Mouse (Mus musculus) midbrain, embryonic 14.5 days (tissue): ENCODE data around the gene Gm17651. TPM values are rescaled to one million over a fixed set of nuclear protein-coding genes. Genes with fewer than 3 reads are reported as not detected.

ENCODE experiments used
- ATAC-seq: fragments of 200-750 bp; cut with Nextera tagmentation; 2 replicates; pipeline ENCODE4 v1.8.0; 2017; ENCODE audit warnings: moderate number of reproducible peaks, moderate library complexity; ENCODE audit not compliant: low FRiP score, low TSS enrichment
- DNase-seq: peaks from one replicate; pipeline ENCODE4 v3.0.0-alpha.2; 2015
- H3K27ac ChIP-seq: fragments of 300-500 bp; sonication (generic); replicated peaks from 2 replicates; pipeline ENCODE4 v1.5.1; 2014; ENCODE audit warnings: mild to moderate bottlenecking, low read depth, low read length, moderate library complexity
- H3K27me3 ChIP-seq: fragments of 300-500 bp; sonication (generic); 2 replicates; pipeline ENCODE4 v1.6.1; 2014; ENCODE audit warnings: low read length, control low read depth, mixed read lengths; ENCODE audit not compliant: control insufficient read depth, insufficient read depth
- H3K36me3 ChIP-seq: fragments of 300-500 bp; sonication (generic); 2 replicates; pipeline ENCODE4 v1.6.1; 2014; ENCODE audit warnings: low read length, control low read depth; ENCODE audit not compliant: control insufficient read depth, insufficient read depth
- H3K4me1 ChIP-seq: fragments of 300-500 bp; sonication (generic); 2 replicates; pipeline ENCODE4 v1.6.1; 2014; ENCODE audit warnings: mild to moderate bottlenecking, antibody characterized with exemption, low read length, control low read depth; ENCODE audit not compliant: control insufficient read depth, insufficient read depth
- H3K4me2 ChIP-seq: fragments of 300-500 bp; sonication (generic); 2 replicates; pipeline ENCODE4 v1.6.1; 2014; ENCODE audit warnings: mild to moderate bottlenecking, low read length, moderate library complexity
- H3K4me3 ChIP-seq: fragments of 300-500 bp; sonication (generic); replicated peaks from 2 replicates; pipeline ENCODE4 v1.5.1; 2014; ENCODE audit warnings: low read depth, low read length
- H3K9ac ChIP-seq: fragments of 300-500 bp; sonication (generic); replicated peaks from 2 replicates; pipeline ENCODE4 v1.6.1; 2014; ENCODE audit warnings: mild to moderate bottlenecking, low read length, moderate library complexity
- H3K9me3 ChIP-seq: fragments of 300-500 bp; sonication (generic); 2 replicates; pipeline ENCODE4 v1.6.1; 2016; ENCODE audit warnings: low read length, control low read depth, mixed read lengths; ENCODE audit not compliant: control insufficient read depth
- WGBS: fragments of 180-500 bp; shearing (Covaris S2); extraction: QIAGEN DNeasy Blood & Tissue Kit; methylation state at CpG from one replicate; pipeline ENCODE4 v1.1.7; 2014; 5-methylcytosine and 5-hydroxymethylcytosine counted together
- polyA plus RNA-seq: library from polyadenylated mRNA; unstranded; fragments of >200 nt; fragmentation: Nextera tagmentation; extraction: Ambion mirVana; gene quantifications from 2 replicates; pipeline ENCODE4 v1.2.1, GENCODE M21; 2014

Gm17651 gene
- polyA plus RNA-seq, 1 experiment from 2014 or later = not detected

GRCm38 (mm10) chr3:97699061-97699460 is 24.6 kb upstream of the Gm17651 start:
- H3K4me1 ChIP-seq = no peaks in the 10 kb centered on the region
- ATAC-seq = no peak
- no peak overlapping the region for H3K4me2 ChIP-seq
- H3K9ac ChIP-seq = no peak overlapping the region
- no peaks in the 10 kb centered on the region for H3K9me3 ChIP-seq
- H3K4me3 ChIP-seq = no peak overlapping the region
- H3K27ac ChIP-seq = no peak overlapping the region
- WGBS = 83% methylated on average over 3 of the region's 3 CpGs
- DNase-seq = no peak
- no peaks in the 10 kb centered on the region for H3K27me3 ChIP-seq
- peaks cover 10% of the 10 kb centered on the region for H3K36me3 ChIP-seq

GRCm38 (mm10) chr3:97697291-97697690 is 22.8 kb upstream of the Gm17651 start:
- WGBS = 83% methylated on average over 9 of the region's 9 CpGs
- H3K4me2 ChIP-seq = no peak overlapping the region
- DNase-seq (no peak), ATAC-seq (no peak)
- no peaks in the 10 kb centered on the region for H3K9me3 ChIP-seq
- peaks cover 16% of the 10 kb centered on the region for H3K36me3 ChIP-seq
- no peak overlapping the region for H3K4me3 ChIP-seq
- no peak overlapping the region for H3K27ac ChIP-seq
- H3K9ac ChIP-seq = no peak overlapping the region
- H3K4me1 ChIP-seq = no peaks in the 10 kb centered on the region
- no peaks in the 10 kb centered on the region for H3K27me3 ChIP-seq

- DNase-seq (no peak), ATAC-seq (no peak)
- Histone ChIP-seq H3K36me3 (peaks cover 16% of the 10 kb centered on the region), H3K27ac (no peak overlapping the region), H3K9me3 (no peaks in the 10 kb centered on the region), H3K4me3 (no peak overlapping the region), H3K4me2 (no peak overlapping the region), H3K4me1 (no peaks in the 10 kb centered on the region), H3K9ac (no peak overlapping the region), H3K27me3 (no peaks in the 10 kb centered on the region)
- WGBS = 84% methylated on average over 9 of the region's 9 CpGs
Measured at GRCm38 (mm10) chr3:97696866-97697265, 22.4 kb upstream of the Gm17651 start.

GRCm38 (mm10) chr3:97693806-97694205 is 19.3 kb upstream of the Gm17651 start:
- no peak overlapping the region for H3K4me2 ChIP-seq
- no peak overlapping the region for H3K4me3 ChIP-seq
- 90% methylated on average over 6 of the region's 6 CpGs for WGBS
- H3K27me3 ChIP-seq = no peaks in the 10 kb centered on the region
- no peaks in the 10 kb centered on the region for H3K9me3 ChIP-seq
- DNase-seq = no peak
- no peak overlapping the region for H3K27ac ChIP-seq
- no peak overlapping the region for H3K9ac ChIP-seq
- H3K36me3 ChIP-seq = 0 out of 2 replicates have a peak, but pooled peaks cover 25% of the 10 kb centered on the region
- no peak for ATAC-seq
- H3K4me1 ChIP-seq = no peaks in the 10 kb centered on the region

GRCm38 (mm10) chr3:97691443-97692017 is 17.0 kb upstream of the Gm17651 start:
- no peak overlapping the region for H3K4me3 ChIP-seq
- H3K27ac ChIP-seq = no peak overlapping the region; the same call in 1 of the 2 replicates
- H3K9ac ChIP-seq = no peak overlapping the region
- DNase-seq (no peak), ATAC-seq (no peak)
- no peak overlapping the region for H3K4me2 ChIP-seq
- no peaks in the 10 kb centered on the region for H3K4me1 ChIP-seq
- WGBS = 61% methylated on average over 12 of the region's 12 CpGs
- no peaks in the 10 kb centered on the region for H3K9me3 ChIP-seq
- H3K36me3 ChIP-seq = 0 out of 2 replicates have a peak, but pooled peaks cover 25% of the 10 kb centered on the region
- H3K27me3 ChIP-seq = no peaks in the 10 kb centered on the region

- Histone ChIP-seq H3K4me1 (no peaks in the 10 kb centered on the region), H3K9me3 (no peaks in the 10 kb centered on the region), H3K4me2 (no peak overlapping the region), H3K36me3 (0 out of 2 replicates have a peak, but pooled peaks cover 25% of the 10 kb centered on the region), H3K9ac (no peak overlapping the region), H3K27me3 (no peaks in the 10 kb centered on the region), H3K4me3 (no peak overlapping the region), H3K27ac (no peak overlapping the region)
- ATAC-seq (0 out of 2 replicates have a peak, but pooled peaks have one; percentile 24), DNase-seq (no peak)
- WGBS = 70% methylated on average over 7 of the region's 7 CpGs
Measured at GRCm38 (mm10) chr3:97690590-97690989, 16.1 kb upstream of the Gm17651 start.

GRCm38 (mm10) chr3:97689289-97689688 is 14.8 kb upstream of the Gm17651 start:
- Histone ChIP-seq H3K4me3 (no peak overlapping the region), H3K4me2 (no peak overlapping the region), H3K9ac (no peak overlapping the region), H3K27me3 (no peaks in the 10 kb centered on the region), H3K4me1 (no peaks in the 10 kb centered on the region), H3K27ac (no peak overlapping the region), H3K9me3 (no peaks in the 10 kb centered on the region), H3K36me3 (0 out of 2 replicates have a peak, but pooled peaks cover 22% of the 10 kb centered on the region)
- ATAC-seq (no peak), DNase-seq (no peak)
- WGBS = 83% methylated on average over 2 of the region's 2 CpGs

GRCm38 (mm10) chr3:97686372-97687117 is 12.1 kb upstream of the Gm17651 start:
- 84% methylated on average over 4 of the region's 4 CpGs for WGBS

More at GRCm38 (mm10) chr3:97686372-97687117, 12.1 kb upstream of the Gm17651 start:
- Histone ChIP-seq H3K4me3 (no peak overlapping the region), H3K27ac (no peak overlapping the region), H3K4me2 (no peak overlapping the region), H3K9ac (no peak overlapping the region), H3K36me3 (0 out of 2 replicates have a peak, but pooled peaks cover 16% of the 10 kb centered on the region), H3K9me3 (no peaks in the 10 kb centered on the region), H3K27me3 (peaks cover 13% of the 10 kb centered on the region), H3K4me1 (0 out of 2 replicates have a peak, but pooled peaks cover 2% of the 10 kb centered on the region)
- no peak for DNase-seq
- no peak for ATAC-seq
